Mouse (Mus musculus): ENCODE results near the gene Gm20425. TPM values are rescaled to one million over a fixed set of nuclear protein-coding genes. Genes with fewer than 3 reads are reported as not detected.

The Gm20425 gene
- polyA plus RNA-seq, 1 experiment = not detected

- WGBS = 88% methylated on average over 28 of the region's 28 CpGs
- Histone ChIP-seq H3K4me1 (ENCODE audit: control insufficient read depth, insufficient read depth, low read length) (no peaks in the 10 kb centered on the region; the same call in 1 of the 2 replicates), H3K27ac (ENCODE audit: control insufficient read depth, insufficient read depth, low read depth, low read length, poor library complexity) (no peak overlapping the region), H3K4me3 (replicated peaks; ENCODE audit: control insufficient read depth, low read depth, low read length) (no peak overlapping the region)
- TF ChIP-seq CTCF (IDR thresholded peaks at IDR 0.05; ENCODE audit: control insufficient read depth, insufficient read depth, low read length) (no peak), POLR2A (IDR thresholded peaks at IDR 0.05; ENCODE audit: borderline replicate concordance, control insufficient read depth, low read depth, low read length) (no peak)
These were observed 17.3 kb downstream of the Gm20425 start for GRCm38 (mm10) chr9:103212654-103213420.

GRCm38 (mm10) chr9:103208802-103209423 is 21.2 kb downstream of the Gm20425 start:
- Histone ChIP-seq H3K4me1 (ENCODE audit: control insufficient read depth, insufficient read depth, low read length) (no peaks in the 10 kb centered on the region; the same call in 1 of the 2 replicates), H3K27ac (ENCODE audit: control insufficient read depth, insufficient read depth, low read depth, low read length, poor library complexity) (no peak overlapping the region), H3K4me3 (replicated peaks; ENCODE audit: control insufficient read depth, low read depth, low read length) (no peak overlapping the region)
- TF ChIP-seq CTCF (IDR thresholded peaks at IDR 0.05; ENCODE audit: control insufficient read depth, insufficient read depth, low read length) (no peak), POLR2A (IDR thresholded peaks at IDR 0.05; ENCODE audit: borderline replicate concordance, control insufficient read depth, low read depth, low read length) (no peak)
- 76% methylated on average over 6 of the region's 6 CpGs for WGBS

- H3K4me1 ChIP-seq (ENCODE audit: control insufficient read depth, insufficient read depth, low read length) = no peaks in the 10 kb centered on the region; the same call in 1 of the 2 replicates
- H3K4me3 ChIP-seq (replicated peaks; ENCODE audit: control insufficient read depth, low read depth, low read length) = no peak overlapping the region
- TF ChIP-seq POLR2A (IDR thresholded peaks at IDR 0.05; ENCODE audit: borderline replicate concordance, control insufficient read depth, low read depth, low read length) = no peak
- TF ChIP-seq CTCF (IDR thresholded peaks at IDR 0.05; ENCODE audit: control insufficient read depth, insufficient read depth, low read length) = peak; percentile 91
- 9% methylated on average over 16 of the region's 16 CpGs for WGBS
- no peak overlapping the region for H3K27ac ChIP-seq (ENCODE audit: control insufficient read depth, insufficient read depth, low read depth, low read length, poor library complexity)
These were observed 22.3 kb downstream of the Gm20425 start for GRCm38 (mm10) chr9:103207846-103208245.

GRCm38 (mm10) chr9:103205786-103206185 is 24.3 kb downstream of the Gm20425 start:
- H3K4me3 ChIP-seq (replicated peaks; ENCODE audit: control insufficient read depth, low read depth, low read length) = no peak overlapping the region
- no peaks in the 10 kb centered on the region; the same call in 1 of the 2 replicates for H3K4me1 ChIP-seq (ENCODE audit: control insufficient read depth, insufficient read depth, low read length)
- no peak for TF ChIP-seq POLR2A (IDR thresholded peaks at IDR 0.05; ENCODE audit: borderline replicate concordance, control insufficient read depth, low read depth, low read length)
- no peak for TF ChIP-seq CTCF (IDR thresholded peaks at IDR 0.05; ENCODE audit: control insufficient read depth, insufficient read depth, low read length)
- H3K27ac ChIP-seq (ENCODE audit: control insufficient read depth, insufficient read depth, low read depth, low read length, poor library complexity) = no peak overlapping the region
- WGBS = 84% methylated on average over 5 of the region's 5 CpGs

GRCm38 (mm10) chr9:103201561-103202260 is 28.4 kb downstream of the Gm20425 start, which contains the start of gene Srprb:
Gene Srprb, minus strand, starts transcription at chr9:103202137.
- Histone ChIP-seq H3K27ac (ENCODE audit: control insufficient read depth, insufficient read depth, low read depth, low read length, poor library complexity) (peak within 1 kb of the TSS; percentile 73), H3K4me3 (replicated peaks; ENCODE audit: control insufficient read depth, low read depth, low read length) (peak within 1 kb of the TSS; percentile 100), H3K4me1 (ENCODE audit: control insufficient read depth, insufficient read depth, low read length) (no peaks in the 10 kb centered on the region)
- WGBS = under 1% methylated on average over 45 of the region's 45 CpGs
- TF ChIP-seq CTCF (IDR thresholded peaks at IDR 0.05; ENCODE audit: control insufficient read depth, insufficient read depth, low read length) (no peak), POLR2A (IDR thresholded peaks at IDR 0.05; ENCODE audit: borderline replicate concordance, control insufficient read depth, low read depth, low read length) (peak; percentile 52; the same call in 1 of the 2 replicates)

GRCm38 (mm10) chr9:103188416-103188815 is 41.7 kb downstream of the Gm20425 start:
- WGBS = 86% methylated on average over 4 of the region's 4 CpGs
- no peak for TF ChIP-seq CTCF (IDR thresholded peaks at IDR 0.05; ENCODE audit: control insufficient read depth, insufficient read depth, low read length)
- TF ChIP-seq POLR2A (IDR thresholded peaks at IDR 0.05; ENCODE audit: borderline replicate concordance, control insufficient read depth, low read depth, low read length) = no peak
- no peak overlapping the region for H3K4me3 ChIP-seq (replicated peaks; ENCODE audit: control insufficient read depth, low read depth, low read length)
- no peaks in the 10 kb centered on the region for H3K4me1 ChIP-seq (ENCODE audit: control insufficient read depth, insufficient read depth, low read length)
- no peak overlapping the region for H3K27ac ChIP-seq (ENCODE audit: control insufficient read depth, insufficient read depth, low read depth, low read length, poor library complexity)

GRCm38 (mm10) chr9:103186747-103187146 is 43.4 kb downstream of the Gm20425 start:
- Histone ChIP-seq H3K4me1 (ENCODE audit: control insufficient read depth, insufficient read depth, low read length) (no peaks in the 10 kb centered on the region), H3K27ac (ENCODE audit: control insufficient read depth, insufficient read depth, low read depth, low read length, poor library complexity) (no peak overlapping the region), H3K4me3 (replicated peaks; ENCODE audit: control insufficient read depth, low read depth, low read length) (no peak overlapping the region)
- TF ChIP-seq CTCF (IDR thresholded peaks at IDR 0.05; ENCODE audit: control insufficient read depth, insufficient read depth, low read length) (no peak), POLR2A (IDR thresholded peaks at IDR 0.05; ENCODE audit: borderline replicate concordance, control insufficient read depth, low read depth, low read length) (no peak)
- 84% methylated on average over 9 of the region's 9 CpGs for WGBS

GRCm38 (mm10) chr9:103185946-103186345 is 44.2 kb downstream of the Gm20425 start:
- Histone ChIP-seq H3K27ac (ENCODE audit: control insufficient read depth, insufficient read depth, low read depth, low read length, poor library complexity) (no peak overlapping the region), H3K4me1 (ENCODE audit: control insufficient read depth, insufficient read depth, low read length) (peaks cover 2% of the 10 kb centered on the region; the same call in 1 of the 2 replicates), H3K4me3 (replicated peaks; ENCODE audit: control insufficient read depth, low read depth, low read length) (no peak overlapping the region)
- WGBS = 85% methylated on average over 8 of the region's 8 CpGs
- TF ChIP-seq POLR2A (IDR thresholded peaks at IDR 0.05; ENCODE audit: borderline replicate concordance, control insufficient read depth, low read depth, low read length) (no peak), CTCF (IDR thresholded peaks at IDR 0.05; ENCODE audit: control insufficient read depth, insufficient read depth, low read length) (no peak)

Data from bone marrow, adult 2 months (tissue).